Mouse (Mus musculus): ENCODE results near the gene Cc2d2b.
A peak's percentile ranks its signal among the peaks of the same experiment; 100 is the strongest.

Gene Cc2d2b

DNA sequence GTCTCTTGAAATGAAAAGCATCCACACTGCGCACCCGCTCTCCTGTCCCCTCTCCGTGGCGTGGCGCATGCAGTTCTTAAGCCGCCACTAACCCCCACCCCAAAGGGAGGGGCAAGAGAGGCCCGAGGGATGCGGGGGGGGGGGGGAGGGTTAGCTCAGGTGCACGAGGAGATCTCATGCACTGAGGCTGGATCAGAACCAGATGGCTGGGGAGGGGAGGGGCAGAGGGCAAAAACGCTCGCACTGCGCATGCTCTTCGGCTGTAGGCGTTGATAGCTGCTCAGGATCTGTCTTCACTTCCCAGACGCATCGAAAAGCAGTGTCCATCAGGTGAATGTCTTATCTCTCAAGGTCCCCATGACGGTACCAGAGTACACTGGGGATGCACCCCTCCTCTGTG lies at the start of gene Cc2d2b:
Cc2d2b (plus strand) TSS at position 195 of the 400 bp plus-strand sequence.
- no peak for DNase-seq (ENCODE audit: low read depth in 1 of 2, low spot score in 2 of 2)

DNA sequence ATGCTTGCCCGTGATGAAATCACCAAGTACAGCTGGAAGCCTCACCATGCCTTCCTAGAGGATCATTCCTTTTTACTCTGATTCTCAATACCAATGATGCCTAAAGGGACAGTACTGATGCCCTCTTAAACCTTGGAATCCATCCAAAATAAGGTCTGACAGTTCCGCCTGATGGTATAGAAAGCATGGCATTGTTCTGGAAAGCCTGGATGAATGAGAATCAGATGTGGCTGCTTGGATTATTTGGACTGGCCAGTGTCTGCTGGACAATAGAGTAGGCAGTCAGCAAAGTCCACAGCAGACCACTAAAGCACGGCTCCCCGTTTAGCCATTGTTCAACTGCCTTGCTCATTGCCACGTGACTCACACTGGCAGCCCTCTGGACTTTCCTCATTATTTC lies 48.7 kb upstream of the Cc2d2b start:
- DNase-seq (ENCODE audit: low read depth in 1 of 2, low spot score in 2 of 2) = no peak

DNA sequence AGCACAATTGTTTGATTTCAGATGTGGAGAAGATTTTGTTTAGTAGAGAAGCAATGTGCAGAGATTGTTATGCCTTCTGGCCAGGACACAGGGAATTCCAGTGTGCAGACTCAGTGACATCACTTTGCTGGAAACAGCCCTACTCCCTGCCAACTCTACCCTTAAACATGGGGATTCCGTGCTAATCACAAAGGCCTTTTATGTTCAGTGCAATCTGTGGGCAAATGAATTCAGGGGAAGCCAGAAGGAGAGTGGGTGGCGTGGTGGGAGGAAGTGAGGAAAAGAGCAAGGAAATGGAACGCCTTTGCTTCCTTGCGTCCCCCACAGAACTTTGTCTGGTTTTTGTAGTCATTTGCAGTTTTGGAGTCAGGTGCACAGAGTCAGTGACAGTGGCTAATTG lies 46.1 kb upstream of the Cc2d2b start:
- no peak for DNase-seq (ENCODE audit: low read depth in 1 of 2, low spot score in 2 of 2)

DNA sequence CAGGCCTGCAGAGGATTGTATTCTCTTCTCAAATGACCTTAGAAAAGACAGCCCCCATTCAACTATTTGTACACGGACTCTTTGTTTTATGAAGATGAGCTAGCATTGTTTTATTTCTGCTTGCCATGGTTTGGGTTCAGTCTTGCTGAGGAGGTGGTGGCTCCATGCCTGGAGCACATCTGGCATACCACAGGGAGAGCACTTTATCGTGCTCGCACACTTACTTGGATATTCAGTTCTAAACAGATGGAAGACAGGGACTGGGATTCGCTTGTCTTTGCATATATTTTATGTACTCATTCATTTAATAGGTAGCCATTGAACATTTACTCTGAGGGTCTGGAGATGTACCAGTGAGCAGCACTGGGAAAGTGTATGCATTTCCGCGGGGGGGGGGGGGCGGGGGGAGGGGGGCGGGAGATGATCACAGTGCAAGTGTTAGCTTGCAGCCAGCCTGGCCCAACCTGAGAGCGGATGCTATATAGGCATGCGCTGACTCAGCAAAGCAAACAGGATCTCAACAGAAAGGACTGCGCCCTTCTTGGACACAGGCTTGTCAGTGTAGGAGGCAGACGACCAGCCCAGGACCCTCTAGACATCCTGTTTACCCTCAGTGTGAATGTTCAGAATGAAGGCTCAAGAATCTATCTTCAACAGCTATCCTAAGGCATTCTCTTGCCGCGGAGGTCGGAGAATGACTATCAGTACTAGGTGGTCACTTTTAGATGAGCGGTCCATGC lies 35.5 kb upstream of the Cc2d2b start:
- DNase-seq (ENCODE audit: low read depth in 1 of 2, low spot score in 2 of 2) = no peak

DNA sequence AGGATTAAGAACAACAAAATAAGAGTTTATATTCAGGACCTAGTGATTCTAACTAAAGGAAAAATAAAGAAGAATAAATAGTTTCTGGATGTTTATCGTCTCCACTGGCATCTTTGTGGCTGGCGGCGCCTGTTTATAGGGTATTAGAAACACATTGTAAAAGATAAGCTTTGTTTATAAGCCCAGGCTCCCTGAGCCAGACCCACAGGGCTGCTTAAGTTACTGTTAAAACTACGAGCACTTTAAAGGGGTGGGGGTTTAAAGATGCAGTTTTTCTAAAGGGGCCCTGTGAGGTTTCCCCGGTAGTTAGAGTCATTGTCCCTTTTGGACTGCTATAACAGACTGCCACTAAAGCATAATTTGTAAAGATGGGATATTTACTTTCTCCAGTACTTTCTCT lies 33.9 kb upstream of the Cc2d2b start:
- no peak for DNase-seq (ENCODE audit: low read depth in 1 of 2, low spot score in 2 of 2)

DNA sequence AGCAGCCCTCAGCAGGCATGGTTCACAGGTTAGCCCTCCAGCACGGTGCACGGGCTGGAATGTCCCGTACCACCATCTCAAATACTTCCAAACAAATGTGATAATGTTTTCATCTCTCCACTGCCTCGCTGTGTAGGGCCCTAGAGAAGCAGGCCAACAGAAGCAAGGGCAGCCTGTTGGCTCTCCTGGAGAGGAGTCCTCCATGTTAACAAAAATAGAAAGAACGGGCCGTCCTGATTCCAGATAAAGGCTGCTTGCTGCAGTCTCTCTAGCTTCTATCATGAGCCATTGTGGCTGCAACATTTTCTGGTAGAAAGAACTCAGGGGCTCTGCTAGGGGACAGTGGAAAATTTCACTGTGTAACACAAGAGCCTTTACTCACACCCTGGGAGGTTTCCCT lies 31.6 kb upstream of the Cc2d2b start:
- no peak for DNase-seq (ENCODE audit: low read depth in 1 of 2, low spot score in 2 of 2)

DNA sequence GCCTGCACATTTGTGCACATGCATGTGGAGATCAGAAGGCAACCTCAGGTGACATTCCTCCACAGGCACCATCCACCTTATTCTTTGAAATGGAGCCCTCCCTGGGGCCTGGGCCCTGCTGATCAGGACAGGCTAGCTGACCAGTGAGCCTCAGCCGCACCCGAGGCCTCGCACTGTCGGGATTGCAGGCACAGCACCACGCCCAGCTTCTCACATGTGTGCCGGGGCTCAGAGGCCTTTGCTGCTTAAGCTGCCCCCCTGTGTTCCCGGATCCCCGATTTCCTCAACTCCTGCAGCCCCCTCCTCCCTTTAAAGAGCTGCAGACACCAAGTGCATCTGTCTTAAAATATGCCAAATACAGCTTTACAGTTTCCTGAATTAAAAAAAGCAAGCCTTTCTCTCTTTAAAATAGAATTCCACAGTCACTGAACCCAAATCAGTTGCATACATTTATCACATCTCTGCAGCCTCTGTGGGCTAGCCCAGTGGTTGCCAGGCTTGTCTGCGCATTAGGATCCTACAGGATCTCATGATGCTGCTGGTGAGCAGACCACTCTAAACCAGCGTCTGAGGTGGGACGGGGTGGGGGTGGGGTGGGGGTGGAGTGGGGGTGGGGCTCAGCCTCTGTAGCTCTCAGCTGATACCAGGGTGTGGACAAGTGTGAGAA lies 29.0 kb upstream of the Cc2d2b start:
- no peak for DNase-seq (ENCODE audit: low read depth in 1 of 2, low spot score in 2 of 2)

DNA sequence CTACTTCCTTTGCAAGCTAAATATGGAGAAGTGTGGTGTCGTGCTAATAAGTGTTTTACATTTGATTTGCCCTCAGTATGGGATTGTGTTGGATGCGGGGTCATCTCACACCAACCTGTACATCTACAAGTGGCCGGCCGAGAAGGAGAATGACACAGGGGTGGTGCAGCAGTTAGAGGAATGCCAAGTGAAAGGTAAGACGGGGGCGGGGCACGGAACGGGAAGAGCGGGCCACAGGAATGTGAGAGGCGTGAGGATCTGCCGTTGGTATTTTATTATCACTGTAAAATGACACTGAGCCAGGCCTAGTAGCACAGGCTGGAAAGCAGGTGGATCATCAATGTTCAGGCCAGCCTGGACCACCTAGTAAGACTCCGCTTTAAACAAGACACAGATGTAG lies 28.2 kb upstream of the Cc2d2b start:
- DNase-seq (ENCODE audit: low read depth in 1 of 2, low spot score in 2 of 2) = no peak

DNA sequence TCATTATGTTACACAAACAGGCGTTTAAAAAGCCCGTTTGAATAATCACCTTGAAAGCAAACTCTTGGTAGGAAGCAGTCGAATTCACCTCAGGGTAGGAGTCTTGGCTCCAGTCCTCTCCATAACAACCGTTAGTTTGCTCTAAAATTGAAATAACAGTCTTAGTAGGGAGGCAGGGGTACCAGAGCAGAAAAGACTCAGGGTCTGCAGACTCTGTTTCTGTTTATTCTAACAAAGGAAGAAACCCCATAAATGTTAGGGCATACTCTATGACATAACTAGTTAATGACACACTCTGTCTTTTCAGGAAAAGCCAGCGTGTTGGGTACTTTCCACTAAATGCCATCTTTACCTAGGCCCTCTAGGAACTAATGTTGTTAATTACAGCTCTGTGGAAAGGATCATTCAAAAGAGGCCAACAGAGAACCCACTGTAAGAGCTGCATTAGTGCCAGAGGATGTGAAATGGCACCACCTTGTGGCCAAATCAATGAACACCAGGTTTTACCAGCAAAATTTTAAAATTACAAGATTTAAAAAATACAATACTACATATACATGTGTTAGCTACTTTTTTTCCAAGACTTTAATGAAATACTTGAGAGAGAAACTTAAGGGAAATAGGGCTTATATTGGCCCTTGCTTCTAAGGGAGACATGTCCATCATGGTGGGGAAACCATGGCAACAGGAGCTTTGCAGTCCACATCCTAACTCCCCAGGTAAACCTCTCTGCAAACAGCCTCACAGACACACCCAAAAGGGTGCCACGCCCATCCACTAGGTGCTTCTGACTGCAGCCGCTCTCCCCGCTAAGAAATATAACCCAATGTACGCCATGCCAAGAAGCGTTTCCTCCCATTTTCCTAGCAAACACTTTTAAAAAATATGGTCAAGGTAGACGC lies 26.2 kb upstream of the Cc2d2b start:
- DNase-seq (ENCODE audit: low read depth in 1 of 2, low spot score in 2 of 2) = peak; percentile 16 to 22

DNA sequence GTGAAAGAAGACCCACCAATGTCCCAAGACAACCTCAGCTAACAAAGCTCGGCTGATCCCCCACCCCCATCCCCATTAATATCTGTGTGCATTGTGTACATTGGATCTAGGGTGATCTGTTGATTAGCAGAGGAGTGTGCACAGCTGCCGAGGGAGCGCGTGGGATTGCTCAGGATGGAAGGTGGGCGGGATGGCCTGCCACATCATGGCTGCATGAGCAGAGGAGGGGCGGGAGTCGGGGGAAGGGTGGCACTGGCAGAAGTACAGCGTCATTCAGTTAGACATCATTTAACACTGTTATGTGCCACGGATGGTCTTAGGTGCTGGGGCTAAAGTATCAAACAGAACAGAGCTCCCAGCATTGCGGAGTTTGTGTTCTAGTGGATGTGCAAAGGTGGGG lies 25.0 kb upstream of the Cc2d2b start:
- DNase-seq (ENCODE audit: low read depth in 1 of 2, low spot score in 2 of 2) = no peak

DNA sequence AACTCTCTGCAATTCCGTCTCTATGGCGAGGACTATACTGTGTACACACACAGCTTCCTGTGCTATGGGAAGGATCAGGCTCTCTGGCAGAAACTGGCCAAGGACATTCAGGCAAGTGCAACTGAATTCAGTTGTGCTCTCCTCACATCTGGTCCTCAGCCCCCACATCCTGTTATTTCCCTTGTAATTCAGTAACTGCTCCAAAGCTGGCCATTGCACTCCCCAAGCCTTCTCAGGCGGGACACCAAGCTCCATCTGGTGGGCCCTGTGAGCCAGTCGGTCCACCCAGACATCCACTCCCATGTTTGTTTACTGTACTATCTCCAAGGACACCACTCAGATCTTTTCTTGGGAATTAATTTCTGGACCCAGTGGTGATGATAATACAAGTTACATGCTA lies 22.4 kb upstream of the Cc2d2b start:
- no peak for DNase-seq (ENCODE audit: low read depth in 1 of 2, low spot score in 2 of 2)

DNA sequence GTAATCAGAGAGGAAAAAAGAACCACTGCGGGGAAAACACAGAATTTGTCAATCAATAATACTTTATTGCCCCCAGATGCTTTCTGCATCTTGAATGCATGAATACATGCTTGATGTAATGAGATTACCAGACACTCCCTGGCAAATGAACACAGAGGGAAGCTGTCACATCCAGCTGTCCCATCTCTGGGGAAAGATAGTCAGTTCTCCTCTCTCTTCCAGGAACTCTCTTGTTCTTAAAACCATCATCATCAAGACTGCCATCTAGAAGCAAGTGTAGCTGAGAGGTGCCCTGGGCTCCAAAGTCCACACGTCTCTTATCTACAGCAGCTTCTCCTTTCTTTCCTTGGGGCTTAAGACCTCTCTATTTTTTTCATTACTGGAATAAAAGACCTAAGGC lies 21.9 kb upstream of the Cc2d2b start:
- DNase-seq (ENCODE audit: low read depth in 1 of 2, low spot score in 2 of 2) = no peak

DNA sequence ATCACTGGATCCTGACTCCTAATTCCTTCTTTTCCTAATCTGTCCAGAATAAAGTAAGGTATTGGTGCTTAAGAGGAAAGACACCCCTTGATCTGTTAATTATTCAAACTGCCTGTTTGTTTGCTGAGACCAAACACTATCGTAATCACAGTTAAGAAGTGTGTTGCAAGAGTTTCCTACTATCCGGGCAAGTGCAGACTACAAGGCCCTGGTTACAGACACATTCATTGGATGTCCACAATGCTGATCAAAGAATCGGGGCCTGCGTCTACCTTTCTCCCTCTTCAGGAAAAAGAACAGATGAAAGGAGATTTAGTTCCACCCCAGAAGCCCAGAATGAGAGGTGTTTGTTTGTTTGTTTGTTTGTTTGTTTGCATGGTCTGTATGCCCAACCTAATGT lies 20.3 kb upstream of the Cc2d2b start:
- DNase-seq (ENCODE audit: low read depth in 1 of 2, low spot score in 2 of 2) = no peak

DNA sequence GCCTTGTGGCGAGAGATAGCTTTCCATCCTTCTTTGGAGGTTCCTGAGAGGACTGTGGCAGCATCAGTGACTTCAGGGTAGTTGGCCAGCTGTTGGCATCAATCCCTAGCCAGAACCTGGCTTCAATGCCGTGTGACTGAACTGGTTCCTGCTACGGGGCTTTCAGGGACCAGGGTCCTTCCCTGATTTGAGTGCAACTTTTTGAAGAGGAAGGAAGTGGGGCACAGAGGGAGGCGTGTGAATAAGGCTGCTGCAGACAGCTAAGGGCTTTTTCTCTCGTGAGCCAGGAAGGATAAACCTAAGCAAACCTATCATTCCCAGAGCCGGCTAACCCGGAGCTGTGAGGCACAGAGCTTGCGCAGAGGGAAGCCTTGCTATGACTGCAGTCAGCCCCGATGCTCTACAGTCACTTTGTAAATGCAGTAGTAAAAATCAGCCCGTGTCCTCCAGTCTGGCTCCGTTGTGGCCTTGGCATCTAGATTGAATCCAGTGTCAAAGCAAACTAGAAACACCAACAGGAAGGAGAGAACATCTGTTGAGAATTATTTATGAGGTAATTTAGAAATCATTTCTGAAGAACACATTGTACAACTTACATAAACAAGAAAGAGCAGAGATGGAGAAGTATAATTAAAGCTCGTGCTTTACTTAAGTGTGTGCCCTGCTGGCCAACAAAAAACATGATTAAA lies 19.7 kb upstream of the Cc2d2b start:
- DNase-seq (ENCODE audit: low read depth in 1 of 2, low spot score in 2 of 2) = no peak

DNA sequence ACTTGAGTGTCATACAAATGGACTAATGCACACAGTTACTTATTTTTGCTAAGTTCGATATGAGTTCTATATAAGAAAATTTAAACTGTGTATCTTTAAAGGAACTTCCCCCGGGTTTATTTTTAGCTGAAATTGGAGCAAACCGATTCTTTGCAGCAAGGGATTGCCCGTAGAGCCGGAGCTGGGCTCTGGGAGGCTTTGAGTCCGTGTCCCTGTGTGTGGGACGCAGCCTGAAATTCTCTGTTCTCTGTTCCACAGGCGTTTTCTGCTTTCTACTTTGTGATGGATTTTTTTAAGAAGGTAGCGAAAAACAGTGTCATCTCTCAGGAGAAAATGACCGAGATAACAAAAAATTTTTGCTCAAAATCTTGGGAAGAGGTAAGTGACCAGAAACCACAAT lies 15.1 kb upstream of the Cc2d2b start:
- no peak for DNase-seq (ENCODE audit: low read depth in 1 of 2, low spot score in 2 of 2)

DNA sequence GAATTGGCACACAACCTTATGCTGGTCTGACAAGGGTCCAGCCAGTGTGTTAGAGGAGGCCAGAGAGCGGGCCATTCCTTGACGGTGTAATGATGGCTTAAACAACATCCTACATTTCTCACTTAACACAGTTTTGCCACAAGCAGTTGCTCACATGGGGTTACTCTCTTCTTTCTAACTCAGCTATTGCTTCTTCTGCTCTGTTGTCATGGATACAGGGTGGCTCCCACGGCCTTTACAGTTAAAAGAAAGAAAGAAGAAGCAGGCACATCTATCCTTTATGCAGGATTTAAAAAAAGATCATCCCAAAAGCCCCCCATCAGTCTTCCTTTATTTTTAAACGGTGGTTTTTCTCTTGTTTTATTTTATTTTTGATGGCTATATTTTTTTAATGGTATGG lies 14.7 kb upstream of the Cc2d2b start:
- DNase-seq (ENCODE audit: low read depth in 1 of 2, low spot score in 2 of 2) = no peak

DNA sequence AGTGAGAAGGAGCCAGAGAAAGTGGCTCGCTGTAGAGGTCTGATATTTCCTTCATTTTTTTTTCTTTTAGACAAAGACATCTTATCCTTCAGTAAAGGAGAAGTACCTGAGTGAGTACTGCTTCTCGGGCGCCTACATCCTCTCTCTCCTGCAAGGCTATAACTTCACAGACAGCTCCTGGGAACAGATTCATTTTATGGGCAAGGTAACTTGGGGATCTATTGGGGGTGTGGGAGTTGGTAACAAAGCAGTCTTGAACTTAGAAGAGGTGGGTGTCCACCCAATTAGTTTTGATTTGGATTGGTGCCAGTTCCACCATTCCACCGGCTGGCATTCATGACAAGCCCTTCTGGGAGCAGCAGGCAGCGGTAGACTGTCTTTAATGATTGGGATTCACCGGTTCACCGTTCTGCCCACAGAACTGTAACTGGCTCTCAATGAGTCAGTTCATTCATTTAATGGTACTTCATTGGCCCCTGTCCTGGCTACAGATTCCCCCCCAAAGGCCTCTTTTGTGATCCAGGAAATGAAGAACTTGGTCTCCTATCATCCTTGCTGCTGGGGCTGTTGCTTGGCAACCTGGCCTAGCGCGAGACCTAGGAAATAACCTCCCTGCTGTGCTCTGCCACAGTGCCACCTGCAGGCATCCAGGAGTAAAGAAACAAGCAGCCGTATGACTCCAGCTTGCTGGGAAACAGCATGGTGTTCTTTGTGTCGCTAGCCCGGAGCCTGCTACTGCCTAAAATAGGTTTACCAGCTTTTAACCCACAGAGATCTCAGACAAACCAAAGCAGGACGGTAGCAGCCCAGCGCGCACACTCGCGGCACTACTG lies 11.7 kb upstream of the Cc2d2b start:
- peak in 1 of 2 experiments; percentile 30 for DNase-seq (ENCODE audit: low read depth in 1 of 2, low spot score in 2 of 2)

DNA sequence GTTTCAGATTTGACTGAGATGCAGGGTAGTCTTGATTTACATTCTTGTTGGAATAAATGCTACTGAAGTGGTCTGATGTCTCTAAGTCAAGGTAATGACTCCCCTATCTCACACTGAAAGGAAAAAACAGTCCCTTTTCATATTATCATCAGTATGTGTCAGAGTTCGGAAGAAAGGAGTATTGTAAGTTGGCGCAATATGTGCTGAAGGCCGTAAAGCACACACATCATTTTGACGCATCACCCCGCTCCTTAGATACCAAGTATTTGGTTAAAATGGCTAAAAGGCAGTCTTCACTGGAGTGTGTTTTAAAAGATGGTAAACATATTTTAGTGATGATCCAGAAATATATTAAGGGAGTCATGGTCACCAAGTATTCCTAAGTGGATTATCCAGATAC lies 10.9 kb upstream of the Cc2d2b start:
- DNase-seq (ENCODE audit: low read depth in 1 of 2, low spot score in 2 of 2) = no peak

DNA sequence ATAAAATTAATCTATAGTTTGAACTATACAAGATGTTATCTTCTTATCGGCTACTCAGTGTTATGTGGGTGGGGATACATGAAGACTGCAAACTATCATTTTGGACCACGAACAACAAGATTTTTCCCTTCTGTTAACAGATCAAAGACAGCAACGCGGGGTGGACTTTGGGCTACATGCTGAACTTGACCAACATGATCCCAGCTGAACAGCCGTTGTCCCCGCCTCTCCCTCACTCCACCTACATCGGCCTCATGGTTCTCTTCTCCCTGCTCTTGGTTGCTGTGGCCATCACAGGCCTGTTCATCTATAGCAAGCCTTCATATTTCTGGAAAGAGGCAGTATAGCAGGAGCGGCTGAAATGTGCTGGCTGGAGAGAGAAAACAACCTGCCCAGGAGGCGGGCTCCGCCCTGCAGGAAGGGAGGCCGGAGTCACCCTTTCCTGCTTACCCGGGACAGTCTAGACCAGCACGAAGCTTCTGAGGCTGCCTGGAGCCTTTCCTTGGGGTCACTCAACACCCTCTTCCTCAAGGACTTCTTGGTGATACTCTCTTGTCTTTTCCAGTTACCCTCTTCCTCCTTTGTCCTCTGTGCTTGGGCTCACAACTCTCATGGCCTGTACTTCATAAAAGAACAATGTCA lies 9.7 kb upstream of the Cc2d2b start:
- DNase-seq (ENCODE audit: low read depth in 1 of 2, low spot score in 2 of 2) = no peak

DNA sequence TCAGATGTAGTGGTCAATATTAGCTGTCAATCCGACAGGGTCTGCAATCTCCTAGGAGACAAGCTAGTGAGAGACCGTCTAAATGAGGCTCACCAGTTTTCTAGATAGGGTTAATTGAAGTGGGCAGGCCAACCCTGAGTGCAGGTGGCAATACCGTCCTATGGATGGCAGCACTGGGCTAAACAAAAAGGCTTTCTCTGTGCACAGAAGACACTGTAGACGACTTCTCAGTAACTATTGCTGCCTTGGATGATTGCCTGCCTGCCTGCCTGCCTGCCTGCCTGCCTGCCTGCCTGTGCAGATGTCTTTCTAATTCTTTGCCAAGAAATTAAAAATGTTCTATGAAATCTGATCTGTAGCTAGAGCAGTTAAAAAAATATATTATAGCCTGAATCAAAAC lies 1.9 kb upstream of the Cc2d2b start:
- no peak for DNase-seq (ENCODE audit: low read depth in 1 of 2, low spot score in 2 of 2)

Measured in monocyte, adult 2 months (primary cell).